Mouse (Mus musculus) neural tube, embryonic 10.5 days (tissue): ENCODE data around the gene Plekhf1.

Source experiments
- DNase-seq: peaks from one replicate; pipeline ENCODE4 v3.0.0-alpha.2; 2017; ENCODE audit warnings: low spot score; ENCODE audit errors: extremely low spot score

Plekhf1 gene

GRCm38 (mm10) chr7:38227900-38228298 is at the start of gene Plekhf1:
Gene Plekhf1, minus strand, starts transcription at chr7:38228016.
- peak; percentile 92 for DNase-seq

- no peak for DNase-seq
Observed at GRCm38 (mm10) chr7:38272551-38272950, 44.7 kb upstream of the Plekhf1 start.

GRCm38 (mm10) chr7:38271859-38272258 is 44.0 kb upstream of the Plekhf1 start:
- DNase-seq: no peak

GRCm38 (mm10) chr7:38271511-38271811 is 43.6 kb upstream of the Plekhf1 start:
- DNase-seq: no peak

GRCm38 (mm10) chr7:38270703-38271510 is 43.1 kb upstream of the Plekhf1 start, which contains the start of gene Pop4:
Gene Pop4, minus strand, starts transcription at chr7:38271423.
- peak; percentile 94 for DNase-seq

- peak; percentile 39 for DNase-seq
Observed at GRCm38 (mm10) chr7:38267006-38267680, 39.3 kb upstream of the Plekhf1 start.

- DNase-seq: no peak
Observed at GRCm38 (mm10) chr7:38262406-38262805, 34.6 kb upstream of the Plekhf1 start.

- DNase-seq: no peak
Observed at GRCm38 (mm10) chr7:38259631-38260030, 31.8 kb upstream of the Plekhf1 start.

GRCm38 (mm10) chr7:38253441-38253840 is 25.6 kb upstream of the Plekhf1 start:
- DNase-seq: no peak

- no peak for DNase-seq
Observed at GRCm38 (mm10) chr7:38251494-38252216, 23.8 kb upstream of the Plekhf1 start.

GRCm38 (mm10) chr7:38242417-38242816 is 14.6 kb upstream of the Plekhf1 start:
- no peak for DNase-seq

- DNase-seq: no peak
Observed at GRCm38 (mm10) chr7:38237140-38237539, 9.3 kb upstream of the Plekhf1 start.

- DNase-seq: no peak
Observed at GRCm38 (mm10) chr7:38236400-38237105, 8.7 kb upstream of the Plekhf1 start.

- no peak for DNase-seq
Observed at GRCm38 (mm10) chr7:38230285-38230684, 2.5 kb upstream of the Plekhf1 start.

- DNase-seq: no peak
Observed at GRCm38 (mm10) chr7:38228329-38228728, 513 bp upstream of the Plekhf1 start.

GRCm38 (mm10) chr7:38227181-38227899 is 476 bp downstream of the Plekhf1 start:
- no peak for DNase-seq

GRCm38 (mm10) chr7:38226226-38226625 is 1.6 kb downstream of the Plekhf1 start:
- no peak for DNase-seq

- DNase-seq: no peak
Observed at GRCm38 (mm10) chr7:38224577-38225369, 3.0 kb downstream of the Plekhf1 start.

- DNase-seq: no peak
Observed at GRCm38 (mm10) chr7:38220866-38221265, 7.0 kb downstream of the Plekhf1 start.

- no peak for DNase-seq
Observed at GRCm38 (mm10) chr7:38219526-38219925, 8.3 kb downstream of the Plekhf1 start.
